ENCODE assay signal across 8 mouse cellular contexts in genomic region chr4:126296617-126297101, GRCm38 (mm10). TPM values are rescaled to one million over a fixed set of nuclear protein-coding genes. Genes with fewer than 3 reads are reported as not detected.
A peak's percentile ranks its signal among the peaks of the same experiment; 100 is the strongest.
DNase-seq lines count a peak whose midpoint lies in the region; ATAC-seq and TF ChIP-seq lines count a peak whose summit lies in the region.

No protein-coding gene starts in this region.

- H3K4me1 ChIP-seq in ES-Bruce4 (ENCODE audit: control insufficient read depth, insufficient read depth, low read length): peaks cover 6% of the 10 kb centered on the region
- H3K4me1 ChIP-seq in embryonic facial prominence, embryonic 15.5 days: peaks cover 38% of the 10 kb centered on the region
- peaks cover 25% of the 10 kb centered on the region for H3K4me1 ChIP-seq in heart, embryonic 15.5 days (replicated peaks)
- peaks cover 21% of the 10 kb centered on the region for H3K4me1 ChIP-seq in kidney, postnatal 0 days (replicated peaks; ENCODE audit: insufficient read depth, low read length)

- H3K4me3 ChIP-seq in ES-Bruce4 (ENCODE audit: low read depth, low read length): peak overlapping the region; percentile 49
- H3K4me3 ChIP-seq in embryonic facial prominence, embryonic 15.5 days (replicated peaks): peak overlapping the region; percentile 35
- peak overlapping the region; percentile 38 for H3K4me3 ChIP-seq in heart, embryonic 15.5 days
- H3K4me3 ChIP-seq in kidney, postnatal 0 days (replicated peaks; ENCODE audit: low read depth, low read length): peak overlapping the region; percentile 24

- peaks cover 4% of the 10 kb centered on the region; the same call in 1 of the 2 replicates for H3K27me3 ChIP-seq in ES-Bruce4 (ENCODE audit: control insufficient read depth, insufficient read depth, low read length, poor library complexity, severe bottlenecking)
- H3K27me3 ChIP-seq in embryonic facial prominence, embryonic 15.5 days: peaks cover 18% of the 10 kb centered on the region
- H3K27me3 ChIP-seq in heart, embryonic 15.5 days: peaks cover 59% of the 10 kb centered on the region
- H3K27me3 ChIP-seq in kidney, postnatal 0 days (ENCODE audit: insufficient read depth, low read length): peaks cover 10% of the 10 kb centered on the region; the same call in 1 of the 2 replicates

- ATAC-seq in embryonic facial prominence, embryonic 15.5 days (ENCODE audit: insufficient number of reproducible peaks, low FRiP score, low TSS enrichment, low read depth): peak; percentile 18; the same call in 1 of the 2 replicates
- no peak; the same call in 1 of the 2 replicates for ATAC-seq in heart, embryonic 15.5 days (replicated peaks; ENCODE audit: insufficient number of reproducible peaks, insufficient read depth, low FRiP score, low read depth)
- no peak; the same call in 1 of the 2 replicates for ATAC-seq in kidney, postnatal 0 days (replicated peaks; ENCODE audit: low FRiP score, low read depth)
- no peak for ATAC-seq in erythroid progenitor cell, adult 5-6 weeks (replicated peaks; ENCODE audit: low FRiP score, poor library complexity, severe bottlenecking)

- DNase-seq in adrenal gland, postnatal 14 days: peak; percentile 85
- peak; percentile 69 for DNase-seq in kidney, postnatal 0 days (ENCODE audit: low spot score)
- peak; percentile 63 for DNase-seq in lung, postnatal 25 days (ENCODE audit: low spot score)
- DNase-seq in right cerebral cortex, postnatal 10 days (ENCODE audit: low spot score in 2 of 2): peak; percentile 52 to 67

- TF ChIP-seq EP300 in ES-Bruce4 (IDR thresholded peaks at IDR 0.05; ENCODE audit: insufficient read depth, low read depth, low read length): no peak

- H3K4me2 ChIP-seq in embryonic facial prominence, embryonic 15.5 days (replicated peaks): peak overlapping the region; percentile 70
- H3K4me2 ChIP-seq in heart, embryonic 15.5 days: peak overlapping the region; percentile 67
- H3K4me2 ChIP-seq in kidney, postnatal 0 days (ENCODE audit: low read length): peak overlapping the region; percentile 57

- H3K9me3 ChIP-seq in ES-Bruce4 (replicated peaks; ENCODE audit: control insufficient read depth, insufficient read depth, low read length, poor library complexity, severe bottlenecking): no peaks in the 10 kb centered on the region
- no peaks in the 10 kb centered on the region for H3K9me3 ChIP-seq in embryonic facial prominence, embryonic 15.5 days (replicated peaks)
- H3K9me3 ChIP-seq in heart, embryonic 15.5 days (replicated peaks): no peaks in the 10 kb centered on the region
- no peaks in the 10 kb centered on the region for H3K9me3 ChIP-seq in kidney, postnatal 0 days (replicated peaks; ENCODE audit: low read length)

- no peaks in the 10 kb centered on the region for H3K36me3 ChIP-seq in ES-Bruce4 (ENCODE audit: control insufficient read depth, insufficient read depth, low read length, poor library complexity, severe bottlenecking)
- no peaks in the 10 kb centered on the region; the same call in 1 of the 2 replicates for H3K36me3 ChIP-seq in embryonic facial prominence, embryonic 15.5 days
- no peaks in the 10 kb centered on the region for H3K36me3 ChIP-seq in heart, embryonic 15.5 days
- H3K36me3 ChIP-seq in kidney, postnatal 0 days (ENCODE audit: insufficient read depth, low read length): no peaks in the 10 kb centered on the region

- TF ChIP-seq CTCF in ES-Bruce4 (IDR thresholded peaks at IDR 0.05; ENCODE audit: low read depth, low read length): no peak
- peak; percentile 25; the same call in 1 of the 2 replicates for TF ChIP-seq CTCF in kidney, postnatal 0 days (IDR thresholded peaks at IDR 0.05; ENCODE audit: low read depth)

- H3K9ac ChIP-seq in ES-Bruce4 (ENCODE audit: low read depth, poor library complexity, severe bottlenecking): peak overlapping the region; percentile 48
- peak overlapping the region; percentile 1; the same call in 1 of the 2 replicates for H3K9ac ChIP-seq in embryonic facial prominence, embryonic 15.5 days
- H3K9ac ChIP-seq in heart, embryonic 15.5 days: peak overlapping the region; percentile 53
- peak overlapping the region; percentile 56 for H3K9ac ChIP-seq in kidney, postnatal 0 days (ENCODE audit: low read depth, low read length)

- H3K27ac ChIP-seq in ES-Bruce4 (ENCODE audit: insufficient read depth, low read length): no peak overlapping the region
- H3K27ac ChIP-seq in embryonic facial prominence, embryonic 15.5 days (replicated peaks): peak overlapping the region; percentile 67
- H3K27ac ChIP-seq in heart, embryonic 15.5 days: peak overlapping the region; percentile 53; the same call in 1 of the 2 replicates
- no peak overlapping the region for H3K27ac ChIP-seq in kidney, postnatal 0 days

- WGBS in embryonic facial prominence, embryonic 15.5 days: under 1% methylated on average over 34 of the region's 34 CpGs
- under 1% methylated on average over 34 of the region's 34 CpGs for WGBS in heart, embryonic 15.5 days
- WGBS in kidney, postnatal 0 days: 1% methylated on average over 34 of the region's 34 CpGs

- TF ChIP-seq POLR2A in ES-Bruce4 (IDR thresholded peaks at IDR 0.05; ENCODE audit: insufficient read depth, low read length): no peak

RNA-seq across cellular contexts. Expression of gene Col8a2, which starts 10.1 kb away (rescaled TPM):
- polyA plus RNA-seq in ES-Bruce4 (2011; ENCODE audit: insufficient read depth, insufficient read length, low read depth, missing spikeins): 1.0 and 1.2 TPM in 2 replicates
- 2.9 and 3.1 TPM in 2 replicates for total RNA-seq in adrenal gland, postnatal 14 days (2021)
- polyA plus RNA-seq in embryonic facial prominence, embryonic 15.5 days (2015; fragmentation: Nextera tagmentation; extraction: Ambion mirVana): 48.6 and 60.1 TPM in 2 replicates
- polyA plus RNA-seq in heart, embryonic 15.5 days (2015; fragmentation: Nextera tagmentation; extraction: Ambion mirVana): 5.2 and 10.9 TPM in 2 replicates
- polyA plus RNA-seq in kidney, postnatal 0 days (2015; fragmentation: Nextera tagmentation; extraction: Ambion mirVana): 7.9 and 8.1 TPM in 2 replicates
- total RNA-seq in erythroid progenitor cell, adult 5-6 weeks (2015; ENCODE audit: low replicate concordance): not detected in 2 replicates
- 0.39 TPM in 1 of 2 replicates, not detected in the other for total RNA-seq in erythroid progenitor cell, adult 5-6 weeks (2017; ENCODE audit: low replicate concordance)

RNA-seq across cellular contexts. Expression of gene Adprhl2, which starts 24.8 kb away (rescaled TPM):
- 31.4 and 35.7 TPM in 2 replicates for polyA plus RNA-seq in ES-Bruce4 (2011; ENCODE audit: insufficient read depth, insufficient read length, low read depth, missing spikeins)
- 27.3 and 34.9 TPM in 2 replicates for total RNA-seq in adrenal gland, postnatal 14 days (2021)
- polyA plus RNA-seq in embryonic facial prominence, embryonic 15.5 days (2015; fragmentation: Nextera tagmentation; extraction: Ambion mirVana): 83.5 and 89.3 TPM in 2 replicates
- polyA plus RNA-seq in heart, embryonic 15.5 days (2015; fragmentation: Nextera tagmentation; extraction: Ambion mirVana): 30.4 and 44.9 TPM in 2 replicates
- 64.5 and 65.2 TPM in 2 replicates for polyA plus RNA-seq in kidney, postnatal 0 days (2015; fragmentation: Nextera tagmentation; extraction: Ambion mirVana)
- 2.2 TPM in 1 of 2 replicates, not detected in the other for total RNA-seq in erythroid progenitor cell, adult 5-6 weeks (2015; ENCODE audit: low replicate concordance)
- 4.7 and 5.5 TPM in 2 replicates for total RNA-seq in erythroid progenitor cell, adult 5-6 weeks (2017; ENCODE audit: low replicate concordance)

RNA-seq across cellular contexts. Expression of gene Tekt2, which starts 28.8 kb away (rescaled TPM):
- 4.8 and 5.9 TPM in 2 replicates for polyA plus RNA-seq in ES-Bruce4 (2011; ENCODE audit: insufficient read depth, insufficient read length, low read depth, missing spikeins)
- 2.4 and 3.3 TPM in 2 replicates for total RNA-seq in adrenal gland, postnatal 14 days (2021)
- polyA plus RNA-seq in embryonic facial prominence, embryonic 15.5 days (2015; fragmentation: Nextera tagmentation; extraction: Ambion mirVana): 18.4 and 26.5 TPM in 2 replicates
- 1.1 and 2.4 TPM in 2 replicates for polyA plus RNA-seq in heart, embryonic 15.5 days (2015; fragmentation: Nextera tagmentation; extraction: Ambion mirVana)
- 2.1 TPM in 2 replicates for polyA plus RNA-seq in kidney, postnatal 0 days (2015; fragmentation: Nextera tagmentation; extraction: Ambion mirVana)
- total RNA-seq in erythroid progenitor cell, adult 5-6 weeks (2015; ENCODE audit: low replicate concordance): not detected in 2 replicates
- total RNA-seq in erythroid progenitor cell, adult 5-6 weeks (2017; ENCODE audit: low replicate concordance): not detected in 2 replicates

RNA-seq across cellular contexts. Expression of gene Trappc3, which starts 34.5 kb away (rescaled TPM):
- 62.8 TPM in 2 replicates for polyA plus RNA-seq in ES-Bruce4 (2011; ENCODE audit: insufficient read depth, insufficient read length, low read depth, missing spikeins)
- total RNA-seq in adrenal gland, postnatal 14 days (2021): 70.8 and 75.6 TPM in 2 replicates
- polyA plus RNA-seq in embryonic facial prominence, embryonic 15.5 days (2015; fragmentation: Nextera tagmentation; extraction: Ambion mirVana): 124 and 132 TPM in 2 replicates
- polyA plus RNA-seq in heart, embryonic 15.5 days (2015; fragmentation: Nextera tagmentation; extraction: Ambion mirVana): 73.1 and 77.6 TPM in 2 replicates
- polyA plus RNA-seq in kidney, postnatal 0 days (2015; fragmentation: Nextera tagmentation; extraction: Ambion mirVana): 115 and 121 TPM in 2 replicates
- 10.9 and 22.3 TPM in 2 replicates for total RNA-seq in erythroid progenitor cell, adult 5-6 weeks (2015; ENCODE audit: low replicate concordance)
- total RNA-seq in erythroid progenitor cell, adult 5-6 weeks (2017; ENCODE audit: low replicate concordance): 9.2 and 10.8 TPM in 2 replicates

RNA-seq across cellular contexts. Expression of gene Map7d1, which starts 40.5 kb away (rescaled TPM):
- 29.0 and 31.9 TPM in 2 replicates for polyA plus RNA-seq in ES-Bruce4 (2011; ENCODE audit: insufficient read depth, insufficient read length, low read depth, missing spikeins)
- 53.4 and 67.3 TPM in 2 replicates for total RNA-seq in adrenal gland, postnatal 14 days (2021)
- 59.9 and 60.4 TPM in 2 replicates for polyA plus RNA-seq in embryonic facial prominence, embryonic 15.5 days (2015; fragmentation: Nextera tagmentation; extraction: Ambion mirVana)
- 39.4 and 50.7 TPM in 2 replicates for polyA plus RNA-seq in heart, embryonic 15.5 days (2015; fragmentation: Nextera tagmentation; extraction: Ambion mirVana)
- 22.4 and 27.3 TPM in 2 replicates for polyA plus RNA-seq in kidney, postnatal 0 days (2015; fragmentation: Nextera tagmentation; extraction: Ambion mirVana)
- 6.7 and 12.3 TPM in 2 replicates for total RNA-seq in erythroid progenitor cell, adult 5-6 weeks (2015; ENCODE audit: low replicate concordance)
- 6.3 and 8.2 TPM in 2 replicates for total RNA-seq in erythroid progenitor cell, adult 5-6 weeks (2017; ENCODE audit: low replicate concordance)

Comparison
In these comparisons a context has a peak if more than half of its experiments do, and no peak if none do; other contexts are left out.
1. H3K27ac ChIP-seq: peak in embryonic facial prominence, embryonic 15.5 days (single experiment) and heart, embryonic 15.5 days (single experiment); none in ES-Bruce4 (single experiment) and kidney, postnatal 0 days (single experiment).
2. H3K9ac ChIP-seq: peak in every context shown above with its lines; median percentile 56 in kidney, postnatal 0 days; 53 in heart, embryonic 15.5 days; 48 in ES-Bruce4; 1 in embryonic facial prominence, embryonic 15.5 days.
3. Peak in every context shown above with its lines, with median percentiles within 50 percentile points of each other: H3K4me3 ChIP-seq, DNase-seq and H3K4me2 ChIP-seq.